Mouse (Mus musculus) midbrain, postnatal 0 days (tissue): ENCODE measurements around the gene Slc17a6. TPM values are rescaled to one million over a fixed set of nuclear protein-coding genes. Genes with fewer than 3 reads are reported as not detected.

ENCODE experiments used
- ATAC-seq: fragments of 200-750 bp; cut with Nextera tagmentation; 2 replicates; pipeline ENCODE4 v1.8.0; 2017; ENCODE audit warnings: moderate number of reproducible peaks, mild to moderate bottlenecking, moderate TSS enrichment, moderate library complexity; ENCODE audit not compliant: low FRiP score
- DNase-seq: peaks from one replicate; pipeline ENCODE4 v3.0.0-alpha.2; 2015; ENCODE audit warnings: low spot score
- H3K27ac ChIP-seq: fragments of 300-500 bp; sonication (generic); 2 replicates; pipeline ENCODE4 v1.5.1; 2014; ENCODE audit warnings: low read depth, mild to moderate bottlenecking, low read length, mixed read lengths
- H3K27me3 ChIP-seq: fragments of 300-500 bp; sonication (generic); 2 replicates; pipeline ENCODE4 v1.6.1; 2014; ENCODE audit warnings: low read length, control low read depth, mixed read lengths; ENCODE audit not compliant: insufficient read depth
- H3K36me3 ChIP-seq: fragments of 300-500 bp; sonication (generic); 2 replicates; pipeline ENCODE4 v1.6.1; 2014; ENCODE audit warnings: low read length, control low read depth, mixed read lengths; ENCODE audit not compliant: insufficient read depth
- H3K4me1 ChIP-seq: fragments of 300-500 bp; sonication (generic); 2 replicates; pipeline ENCODE4 v1.6.1; 2014; ENCODE audit warnings: mild to moderate bottlenecking, control low read depth, antibody characterized with exemption, low read length, mixed read lengths; ENCODE audit not compliant: insufficient read depth
- H3K4me2 ChIP-seq: fragments of 300-500 bp; sonication (generic); 2 replicates; pipeline ENCODE4 v1.6.1; 2014; ENCODE audit warnings: low read depth, mild to moderate bottlenecking, low read length, mixed read lengths; ENCODE audit not compliant: poor library complexity, severe bottlenecking
- H3K4me3 ChIP-seq: fragments of 300-500 bp; sonication (generic); 2 replicates; pipeline ENCODE4 v1.5.1; 2014; ENCODE audit warnings: low read depth, mild to moderate bottlenecking, low read length, moderate library complexity
- H3K9ac ChIP-seq: fragments of 300-500 bp; sonication (generic); replicated peaks from 2 replicates; pipeline ENCODE4 v1.6.1; 2014; ENCODE audit warnings: mild to moderate bottlenecking, low read length, moderate library complexity, mixed read lengths; ENCODE audit not compliant: poor library complexity, severe bottlenecking
- H3K9me3 ChIP-seq: fragments of 300-500 bp; sonication (generic); 2 replicates; pipeline ENCODE4 v1.6.1; 2016; ENCODE audit warnings: low read length, control low read depth
- CTCF ChIP-seq: IDR thresholded peaks from 2 replicates; pipeline ENCODE4 v1.5.1; 2016; ENCODE audit warnings: antibody characterized with exemption, mild to moderate bottlenecking
- WGBS: fragments of 180-500 bp; shearing (Covaris S2); extraction: QIAGEN DNeasy Blood & Tissue Kit; methylation state at CpG from one replicate; pipeline ENCODE4 v1.1.7; 2014; 5-methylcytosine and 5-hydroxymethylcytosine counted together
- polyA plus RNA-seq: library from polyadenylated mRNA; unstranded; fragments of >200 nt; fragmentation: Nextera tagmentation; extraction: Ambion mirVana; gene quantifications from 2 replicates; pipeline ENCODE4 v1.2.1, GENCODE M21; 2015
- total RNA-seq: library from RNA; depleted of rRNA; stranded (reverse); fragments of >200 nt; gene quantifications from 2 replicates; pipeline ENCODE4 v1.2.3, GENCODE M21; 2014; rRNA removed

Slc17a6 gene
- total RNA-seq: 214 and 225 TPM in 2 replicates
- polyA plus RNA-seq: 161 and 162 TPM in 2 replicates

- Histone ChIP-seq H3K27me3 (peaks cover 20% of the 10 kb centered on the region; the same call in 1 of the 2 replicates), H3K9ac (peak within 1 kb of the TSS; percentile 88), H3K36me3 (no peaks in the 10 kb centered on the region), H3K4me1 (peaks cover 3% of the 10 kb centered on the region; the same call in 1 of the 2 replicates), H3K27ac (peak within 1 kb of the TSS; percentile 93), H3K4me2 (peak within 1 kb of the TSS; percentile 46), H3K9me3 (no peaks in the 10 kb centered on the region), H3K4me3 (peak within 1 kb of the TSS; percentile 46)
- DNase-seq (peak; percentile 85), ATAC-seq (peak; percentile 61)
- WGBS: under 1% methylated on average over 23 of the region's 23 CpGs
- no peak for TF ChIP-seq CTCF
Measured at GRCm38 (mm10) chr7:51621694-51622145, at the start of gene Slc17a6. Gene Slc17a6, plus strand, starts transcription at chr7:51622006.

DNA sequence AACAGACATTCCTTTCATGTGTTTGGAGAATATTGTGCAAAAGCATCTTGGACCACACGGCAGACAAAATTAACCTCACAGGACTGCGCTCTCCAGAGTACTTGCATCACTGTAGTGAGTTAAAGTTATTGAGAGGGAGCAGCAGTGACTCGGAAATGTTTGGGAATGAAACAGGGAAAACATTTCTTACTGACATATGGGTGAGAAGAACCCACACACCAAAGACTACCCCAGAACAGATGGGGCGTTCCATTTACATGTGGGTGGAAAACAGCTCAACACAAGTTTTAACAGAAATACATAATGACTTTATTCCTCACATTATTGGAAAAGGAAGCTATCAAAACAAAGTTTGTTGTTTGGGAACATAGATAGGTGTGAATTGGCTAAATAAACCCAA lies 21.8 kb upstream of the Slc17a6 start:
- H3K27ac ChIP-seq: no peak overlapping the region
- H3K36me3 ChIP-seq: no peaks in the 10 kb centered on the region
- H3K4me1 ChIP-seq: no peaks in the 10 kb centered on the region
- H3K9ac ChIP-seq: no peak overlapping the region
- no peak overlapping the region for H3K4me2 ChIP-seq
- H3K27me3 ChIP-seq: no peaks in the 10 kb centered on the region
- DNase-seq (no peak), ATAC-seq (no peak)
- H3K9me3 ChIP-seq: no peaks in the 10 kb centered on the region
- WGBS: 86% methylated on average over 4 of the region's 4 CpGs
- TF ChIP-seq CTCF: no peak
- H3K4me3 ChIP-seq: no peak overlapping the region

DNA sequence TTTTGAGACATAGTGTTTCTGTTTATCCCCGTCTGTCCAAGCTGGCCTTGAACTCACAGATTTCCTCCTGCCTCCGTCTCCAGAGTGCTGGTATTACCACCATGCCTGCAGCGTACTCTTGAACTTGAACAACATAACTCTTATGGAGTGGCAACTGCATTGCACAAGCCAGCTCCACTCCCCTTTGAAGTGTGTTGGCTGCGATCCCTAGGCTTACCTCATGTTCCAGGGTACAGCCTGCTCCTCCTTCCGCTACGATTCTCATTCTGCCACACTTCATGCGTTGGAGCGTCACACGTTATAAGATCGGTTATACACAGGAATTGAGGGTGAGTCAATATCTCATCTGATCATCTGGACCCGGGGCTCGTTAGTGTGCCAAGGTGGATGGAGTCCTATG lies 18.1 kb upstream of the Slc17a6 start:
- H3K4me3 ChIP-seq: no peak overlapping the region
- no peak overlapping the region for H3K27ac ChIP-seq
- no peak for TF ChIP-seq CTCF
- no peaks in the 10 kb centered on the region for H3K9me3 ChIP-seq
- H3K36me3 ChIP-seq: no peaks in the 10 kb centered on the region
- no peak for DNase-seq
- no peak overlapping the region for H3K4me2 ChIP-seq
- H3K4me1 ChIP-seq: no peaks in the 10 kb centered on the region
- 91% methylated on average over 12 of the region's 12 CpGs for WGBS
- H3K27me3 ChIP-seq: no peaks in the 10 kb centered on the region
- H3K9ac ChIP-seq: no peak overlapping the region
- no peak for ATAC-seq

DNA sequence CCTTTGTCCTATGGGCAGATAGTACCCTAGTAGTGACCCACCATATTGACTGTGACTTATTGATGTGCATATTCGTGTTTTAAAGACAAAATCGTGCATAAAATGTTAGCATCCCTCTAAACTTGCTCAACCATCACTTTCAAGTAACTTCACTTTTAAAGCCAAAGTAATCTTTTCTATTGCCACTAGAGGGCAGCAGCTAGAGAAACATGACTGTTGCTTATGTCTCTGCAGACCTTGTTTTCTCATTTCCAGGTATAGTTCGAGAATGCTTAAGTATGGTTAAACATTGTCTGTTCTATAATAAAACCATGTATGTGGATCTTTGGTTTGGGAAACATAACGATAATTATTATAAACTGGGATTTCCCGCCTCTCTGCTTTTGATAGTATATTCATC lies 7.4 kb upstream of the Slc17a6 start:
- H3K27me3 ChIP-seq: no peaks in the 10 kb centered on the region
- H3K4me3 ChIP-seq: no peak overlapping the region
- DNase-seq (peak; percentile 73), ATAC-seq (no peak)
- no peaks in the 10 kb centered on the region for H3K36me3 ChIP-seq
- peak; percentile 81 for TF ChIP-seq CTCF
- whole genome bisulfite sequencing: 45% methylated on average over 5 of the region's 5 CpGs
- H3K9ac ChIP-seq: no peak overlapping the region
- H3K4me1 ChIP-seq: no peaks in the 10 kb centered on the region
- H3K27ac ChIP-seq: no peak overlapping the region
- H3K4me2 ChIP-seq: no peak overlapping the region
- no peaks in the 10 kb centered on the region for H3K9me3 ChIP-seq

DNA sequence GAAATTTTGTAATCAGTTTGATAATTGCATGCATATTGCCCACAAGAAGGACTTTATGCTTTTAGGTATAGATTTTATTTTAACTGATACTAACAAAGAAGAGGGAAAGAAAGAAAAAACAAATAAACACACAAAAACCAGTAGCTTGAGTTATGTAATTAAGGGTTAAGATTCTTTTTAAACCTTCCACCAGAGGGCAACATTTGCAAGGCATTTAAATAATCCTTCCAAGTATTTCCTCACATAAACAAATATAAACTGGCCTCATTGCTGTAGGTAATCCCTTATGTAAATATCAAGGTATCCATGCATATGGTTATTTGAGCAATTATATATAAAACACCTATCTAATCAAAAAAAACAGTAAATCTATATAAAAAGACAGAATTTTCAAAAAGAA lies 3.9 kb upstream of the Slc17a6 start:
- Histone ChIP-seq H3K4me3 (no peak overlapping the region), H3K4me2 (no peak overlapping the region), H3K27me3 (0 out of 2 replicates have a peak, but pooled peaks cover 8% of the 10 kb centered on the region), H3K27ac (0 out of 2 replicates have a peak overlapping the region, but pooled peaks have one; percentile 38), H3K9me3 (no peaks in the 10 kb centered on the region), H3K4me1 (peaks cover 3% of the 10 kb centered on the region; the same call in 1 of the 2 replicates), H3K9ac (no peak overlapping the region), H3K36me3 (no peaks in the 10 kb centered on the region)
- peak; percentile 78 for TF ChIP-seq CTCF
- ATAC-seq: no peak
- peak; percentile 84 for DNase-seq

DNA sequence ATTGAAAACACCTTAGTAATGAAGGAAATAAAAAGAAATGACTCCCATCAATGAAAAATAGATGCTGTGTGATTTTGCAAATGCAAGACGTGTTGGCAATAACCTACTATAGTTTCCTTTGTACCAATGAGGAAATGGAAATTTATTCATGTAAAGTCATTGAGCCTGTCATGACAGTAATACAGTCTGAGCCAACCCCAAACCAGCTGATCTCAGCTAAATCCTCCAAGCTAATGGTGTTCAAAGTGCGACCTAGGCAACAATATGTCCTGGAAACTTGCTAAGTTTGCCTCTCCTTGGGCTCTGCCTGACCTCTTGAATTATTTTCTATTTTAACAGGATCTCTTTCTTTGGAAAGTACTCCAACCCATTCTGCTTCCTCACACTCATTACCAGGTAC lies 3.4 kb upstream of the Slc17a6 start:
- ATAC-seq (no peak), DNase-seq (no peak)
- no peaks in the 10 kb centered on the region for H3K9me3 ChIP-seq
- H3K9ac ChIP-seq: no peak overlapping the region
- peak overlapping the region; percentile 34; the same call in 1 of the 2 replicates for H3K27ac ChIP-seq
- no peak overlapping the region for H3K4me2 ChIP-seq
- WGBS: 18% methylated on average over 2 of the region's 2 CpGs
- peaks cover 3% of the 10 kb centered on the region; the same call in 1 of the 2 replicates for H3K4me1 ChIP-seq
- H3K27me3 ChIP-seq: 0 out of 2 replicates have a peak, but pooled peaks cover 8% of the 10 kb centered on the region
- TF ChIP-seq CTCF: no peak
- H3K4me3 ChIP-seq: no peak overlapping the region
- no peaks in the 10 kb centered on the region for H3K36me3 ChIP-seq
